Mouse (Mus musculus) kidney, adult 18-20 months (tissue): ENCODE measurements around the gene Gm28048.

Experiments used
- DNase-seq: peaks from one replicate; pipeline ENCODE4 v3.0.0; 2021

Gene Gm28048

GRCm38 (mm10) chr11:22981984-22982757 lies at the start of gene Gm28048, which contains the start of gene Commd1:
Gm28048 (minus strand) TSS chr11:22982090.
Commd1 (minus strand) TSS chr11:22982382.
- peak; percentile 98 for DNase-seq

GRCm38 (mm10) chr11:23029399-23029798 lies 47.5 kb upstream of the Gm28048 start:
- no peak for DNase-seq

- DNase-seq: no peak
Measured at GRCm38 (mm10) chr11:23028957-23029356, 47.1 kb upstream of the Gm28048 start.

GRCm38 (mm10) chr11:23024169-23024568 lies 42.3 kb upstream of the Gm28048 start:
- no peak for DNase-seq

- DNase-seq: no peak
Measured at GRCm38 (mm10) chr11:23023155-23023554, 41.3 kb upstream of the Gm28048 start.

GRCm38 (mm10) chr11:23020841-23021240 lies 39.0 kb upstream of the Gm28048 start:
- DNase-seq: no peak

- DNase-seq: no peak
Measured at GRCm38 (mm10) chr11:23020116-23020770, 38.4 kb upstream of the Gm28048 start.

- DNase-seq: no peak
Measured at GRCm38 (mm10) chr11:23017943-23018342, 36.1 kb upstream of the Gm28048 start.

GRCm38 (mm10) chr11:23014996-23015395 lies 33.1 kb upstream of the Gm28048 start:
- no peak for DNase-seq

GRCm38 (mm10) chr11:23013580-23014294 lies 31.8 kb upstream of the Gm28048 start:
- no peak for DNase-seq

- DNase-seq: no peak
Measured at GRCm38 (mm10) chr11:23013096-23013495, 31.2 kb upstream of the Gm28048 start.

- DNase-seq: no peak
Measured at GRCm38 (mm10) chr11:23008824-23009200, 26.9 kb upstream of the Gm28048 start.

GRCm38 (mm10) chr11:23008181-23008823 lies 26.4 kb upstream of the Gm28048 start:
- peak; percentile 86 for DNase-seq

- peak; percentile 77 for DNase-seq
Measured at GRCm38 (mm10) chr11:23007481-23008180, 25.7 kb upstream of the Gm28048 start, which contains the start of gene Fam161a. Fam161a (plus strand) TSS chr11:23007531.

- no peak for DNase-seq
Measured at GRCm38 (mm10) chr11:23007166-23007480, 25.2 kb upstream of the Gm28048 start.

- DNase-seq: no peak
Measured at GRCm38 (mm10) chr11:23005276-23005675, 23.4 kb upstream of the Gm28048 start.

- DNase-seq: no peak
Measured at GRCm38 (mm10) chr11:22998308-22998707, 16.4 kb upstream of the Gm28048 start.

GRCm38 (mm10) chr11:22995461-22995860 lies 13.6 kb upstream of the Gm28048 start:
- DNase-seq: no peak

GRCm38 (mm10) chr11:22994271-22994670 lies 12.4 kb upstream of the Gm28048 start:
- no peak for DNase-seq

- DNase-seq: no peak
Measured at GRCm38 (mm10) chr11:22991218-22991835, 9.4 kb upstream of the Gm28048 start.

- DNase-seq: peak; percentile 95
Measured at GRCm38 (mm10) chr11:22990393-22991126, 8.7 kb upstream of the Gm28048 start, which contains the start of gene Cct4. Cct4 (plus strand) TSS chr11:22990519.
